ENCODE assay signal across 10 mouse cellular contexts in genomic region chr7:141040867-141041606, GRCm38 (mm10). TPM values are rescaled to one million over a fixed set of nuclear protein-coding genes. Genes with fewer than 3 reads are reported as not detected.
A peak's percentile ranks its signal among the peaks of the same experiment; 100 is the strongest.
DNase-seq lines count a peak whose midpoint lies in the region; ATAC-seq and TF ChIP-seq lines count a peak whose summit lies in the region.
"Had no signal": no experiment of that assay in that cellular context is flagged by ENCODE, and none has a peak within 500 bp of the region (broad histone marks: within the 10 kb centered on the region; RNA-seq: fewer than 3 reads in every experiment).

No protein-coding gene starts in this region.

- H3K4me2 ChIP-seq in heart, postnatal 0 days (ENCODE audit: low read depth, low read length), result no peak overlapping the region
- no peak overlapping the region for H3K4me2 ChIP-seq in liver, embryonic 12.5 days
- no peak overlapping the region for H3K4me2 ChIP-seq in stomach, postnatal 0 days (replicated peaks; ENCODE audit: low read depth)
- H3K4me2 ChIP-seq in forebrain, embryonic 15.5 days (replicated peaks), result no peak overlapping the region

- TF ChIP-seq CTCF in lung, adult 2 months (IDR thresholded peaks at IDR 0.05; ENCODE audit: insufficient read depth, low read length), result no peak
- TF ChIP-seq CTCF in heart, postnatal 0 days (IDR thresholded peaks at IDR 0.05; ENCODE audit: low read depth), result no peak
- TF ChIP-seq CTCF in stomach, postnatal 0 days (IDR thresholded peaks at IDR 0.05; ENCODE audit: low read depth), result no peak

- TF ChIP-seq POLR2A in lung, adult 2 months (IDR thresholded peaks at IDR 0.05; ENCODE audit: borderline replicate concordance, extremely low read depth, low read depth, low read length), result no peak

- 38% methylated on average over 6 of the region's 9 CpGs for WGBS in lung, adult 2 months
- 38% methylated on average over 6 of the region's 9 CpGs for WGBS in heart, postnatal 0 days
- 49% methylated on average over 6 of the region's 9 CpGs for WGBS in liver, embryonic 12.5 days (ENCODE audit: insufficient replicate concordance)
- 18% methylated on average over 6 of the region's 9 CpGs for WGBS in stomach, postnatal 0 days
- 47% methylated on average over 7 of the region's 9 CpGs for WGBS in forebrain, embryonic 15.5 days

- H3K9me3 ChIP-seq in heart, postnatal 0 days (replicated peaks; ENCODE audit: control insufficient read depth, low read length), result no peaks in the 10 kb centered on the region
- no peaks in the 10 kb centered on the region for H3K9me3 ChIP-seq in liver, embryonic 12.5 days (replicated peaks)
- no peaks in the 10 kb centered on the region for H3K9me3 ChIP-seq in stomach, postnatal 0 days (ENCODE audit: control insufficient read depth, low read length)
- H3K9me3 ChIP-seq in forebrain, embryonic 15.5 days, result no peaks in the 10 kb centered on the region

- peak overlapping the region; percentile 80 for H3K27ac ChIP-seq in heart, postnatal 0 days (ENCODE audit: low read depth)
- peak overlapping the region; percentile 70 for H3K27ac ChIP-seq in liver, embryonic 12.5 days
- H3K27ac ChIP-seq in stomach, postnatal 0 days (replicated peaks), result peak overlapping the region; percentile 88
- H3K27ac ChIP-seq in forebrain, embryonic 15.5 days (replicated peaks), result no peak overlapping the region

- DNase-seq in lung, postnatal 10 days, result peak; percentile 44
- DNase-seq in lung, adult 2 months, result no peak
- no peak for DNase-seq in heart, postnatal 0 days (ENCODE audit: low spot score)
- DNase-seq in stomach, postnatal 0 days (ENCODE audit: low spot score), result no peak
- DNase-seq in cerebellum, adult 9-11 months, result no peak
- DNase-seq in gastrocnemius, adult 18-20 months (ENCODE audit: low spot score), result no peak

- H3K4me3 ChIP-seq in lung, adult 2 months (replicated peaks; ENCODE audit: extremely low read depth, low read depth, low read length), result no peak overlapping the region
- H3K4me3 ChIP-seq in heart, postnatal 0 days (ENCODE audit: low read depth, low read length), result no peak overlapping the region
- H3K4me3 ChIP-seq in liver, embryonic 12.5 days, result no peak overlapping the region
- no peak overlapping the region for H3K4me3 ChIP-seq in stomach, postnatal 0 days (ENCODE audit: low read depth, low read length)
- no peak overlapping the region for H3K4me3 ChIP-seq in forebrain, embryonic 15.5 days

- TF ChIP-seq EP300 in heart, postnatal 0 days (IDR thresholded peaks at IDR 0.05; ENCODE audit: low read depth), result no peak
- TF ChIP-seq EP300 in stomach, postnatal 0 days (optimal IDR thresholded peaks at IDR 0.05), result no peak

- no peaks in the 10 kb centered on the region for H3K36me3 ChIP-seq in heart, postnatal 0 days (replicated peaks; ENCODE audit: control insufficient read depth, insufficient read depth, low read length)
- no peaks in the 10 kb centered on the region for H3K36me3 ChIP-seq in liver, embryonic 12.5 days
- H3K36me3 ChIP-seq in stomach, postnatal 0 days (ENCODE audit: control insufficient read depth, insufficient read depth, low read length), result no peaks in the 10 kb centered on the region
- no peaks in the 10 kb centered on the region for H3K36me3 ChIP-seq in forebrain, embryonic 15.5 days

- no peaks in the 10 kb centered on the region for H3K27me3 ChIP-seq in heart, postnatal 0 days (ENCODE audit: control insufficient read depth, insufficient read depth, low read length)
- 0 out of 2 replicates have a peak, but pooled peaks cover 2% of the 10 kb centered on the region for H3K27me3 ChIP-seq in liver, embryonic 12.5 days (replicated peaks)
- H3K27me3 ChIP-seq in stomach, postnatal 0 days (ENCODE audit: control insufficient read depth, insufficient read depth, low read length), result no peaks in the 10 kb centered on the region
- no peaks in the 10 kb centered on the region for H3K27me3 ChIP-seq in forebrain, embryonic 15.5 days

- ATAC-seq in heart, postnatal 0 days (ENCODE audit: insufficient read depth, low read depth), result no peak; the same call in 1 of the 2 replicates
- ATAC-seq in liver, embryonic 12.5 days, result no peak
- no peak for ATAC-seq in stomach, postnatal 0 days (ENCODE audit: low FRiP score, low TSS enrichment)
- ATAC-seq in forebrain, embryonic 15.5 days (replicated peaks), result no peak

- H3K4me1 ChIP-seq in lung, adult 2 months (ENCODE audit: control insufficient read depth, insufficient read depth, low read length), result peaks cover 7% of the 10 kb centered on the region
- 0 out of 2 replicates have a peak, but pooled peaks cover 6% of the 10 kb centered on the region for H3K4me1 ChIP-seq in heart, postnatal 0 days (ENCODE audit: control insufficient read depth, insufficient read depth)
- peaks cover 64% of the 10 kb centered on the region for H3K4me1 ChIP-seq in liver, embryonic 12.5 days
- H3K4me1 ChIP-seq in stomach, postnatal 0 days (replicated peaks; ENCODE audit: control insufficient read depth, insufficient read depth), result peaks cover 2% of the 10 kb centered on the region; the same call in 1 of the 2 replicates
- 0 out of 2 replicates have a peak, but pooled peaks cover 5% of the 10 kb centered on the region for H3K4me1 ChIP-seq in forebrain, embryonic 15.5 days

- peak overlapping the region; percentile 25; the same call in 1 of the 2 replicates for H3K9ac ChIP-seq in heart, postnatal 0 days (replicated peaks; ENCODE audit: low read depth, low read length)
- H3K9ac ChIP-seq in liver, embryonic 12.5 days, result no peak overlapping the region
- no peak overlapping the region; the same call in 1 of the 2 replicates for H3K9ac ChIP-seq in stomach, postnatal 0 days (ENCODE audit: low read length)
- H3K9ac ChIP-seq in forebrain, embryonic 15.5 days (replicated peaks), result no peak overlapping the region

RNA-seq across cellular contexts. Expression of gene Gm17387, which starts 12.1 kb away (rescaled TPM):
- polyA plus RNA-seq in lung, adult 2 months (2012; rRNA removed), result not detected in 2 replicates
- not detected in 2 replicates for total RNA-seq in heart, postnatal 0 days (2014; rRNA removed; ENCODE audit: low replicate concordance)
- polyA plus RNA-seq in heart, postnatal 0 days (2015; fragmentation: Nextera tagmentation; extraction: Ambion mirVana), result not detected in 2 replicates
- not detected in 2 replicates for polyA plus RNA-seq in liver, embryonic 12.5 days (2016; fragmentation: Nextera tagmentation; extraction: Ambion mirVana)
- not detected in 2 replicates for polyA plus RNA-seq in stomach, postnatal 0 days (2015; fragmentation: Nextera tagmentation; extraction: Ambion mirVana)
- not detected in 2 replicates for polyA plus RNA-seq in forebrain, embryonic 15.5 days (2015; fragmentation: Nextera tagmentation; extraction: Ambion mirVana)
- total RNA-seq in gastrocnemius, adult 18-20 months (2021), result not detected
- total RNA-seq: heart, adult 18-20 months; neutrophil, adult 5-6 weeks had no signal

RNA-seq across cellular contexts. Expression of gene B4galnt4, which starts 19.9 kb away (rescaled TPM):
- 0.33 and 0.36 TPM in 2 replicates for polyA plus RNA-seq in lung, adult 2 months (2012; rRNA removed)
- total RNA-seq in heart, postnatal 0 days (2014; rRNA removed; ENCODE audit: low replicate concordance), result 0.43 TPM in 1 of 2 replicates, not detected in the other
- polyA plus RNA-seq in heart, postnatal 0 days (2015; fragmentation: Nextera tagmentation; extraction: Ambion mirVana), result 0.10 TPM in 1 of 2 replicates, not detected in the other
- polyA plus RNA-seq in liver, embryonic 12.5 days (2016; fragmentation: Nextera tagmentation; extraction: Ambion mirVana), result 1.9 and 2.3 TPM in 2 replicates
- polyA plus RNA-seq in stomach, postnatal 0 days (2015; fragmentation: Nextera tagmentation; extraction: Ambion mirVana), result 1.2 and 1.5 TPM in 2 replicates
- 47.3 and 50.0 TPM in 2 replicates for polyA plus RNA-seq in forebrain, embryonic 15.5 days (2015; fragmentation: Nextera tagmentation; extraction: Ambion mirVana)
- total RNA-seq in gastrocnemius, adult 18-20 months (2021), result not detected
- total RNA-seq: heart, adult 18-20 months; neutrophil, adult 5-6 weeks had no signal

RNA-seq across cellular contexts. Expression of gene Ifitm6, which starts 23.3 kb away (rescaled TPM):
- polyA plus RNA-seq in lung, adult 2 months (2012; rRNA removed), result 10.6 and 24.3 TPM in 2 replicates
- total RNA-seq in heart, postnatal 0 days (2014; rRNA removed; ENCODE audit: low replicate concordance), result not detected in 2 replicates
- polyA plus RNA-seq in heart, postnatal 0 days (2015; fragmentation: Nextera tagmentation; extraction: Ambion mirVana), result 0.30 and 0.74 TPM in 2 replicates
- polyA plus RNA-seq in liver, embryonic 12.5 days (2016; fragmentation: Nextera tagmentation; extraction: Ambion mirVana), result 1.4 and 2.7 TPM in 2 replicates
- 0.40 and 0.63 TPM in 2 replicates for polyA plus RNA-seq in stomach, postnatal 0 days (2015; fragmentation: Nextera tagmentation; extraction: Ambion mirVana)
- polyA plus RNA-seq in forebrain, embryonic 15.5 days (2015; fragmentation: Nextera tagmentation; extraction: Ambion mirVana), result not detected in 2 replicates
- not detected for total RNA-seq in gastrocnemius, adult 18-20 months (2021)
- total RNA-seq: heart, adult 18-20 months had no signal

RNA-seq across cellular contexts. Expression of gene Ifitm3, which starts 30.5 kb away (rescaled TPM):
- 560 and 814 TPM in 2 replicates for polyA plus RNA-seq in lung, adult 2 months (2012; rRNA removed)
- 148 and 324 TPM in 2 replicates for total RNA-seq in heart, postnatal 0 days (2014; rRNA removed; ENCODE audit: low replicate concordance)
- polyA plus RNA-seq in heart, postnatal 0 days (2015; fragmentation: Nextera tagmentation; extraction: Ambion mirVana), result 202 and 230 TPM in 2 replicates
- polyA plus RNA-seq in liver, embryonic 12.5 days (2016; fragmentation: Nextera tagmentation; extraction: Ambion mirVana), result 35.7 TPM in 2 replicates
- polyA plus RNA-seq in stomach, postnatal 0 days (2015; fragmentation: Nextera tagmentation; extraction: Ambion mirVana), result 350 and 450 TPM in 2 replicates
- polyA plus RNA-seq in forebrain, embryonic 15.5 days (2015; fragmentation: Nextera tagmentation; extraction: Ambion mirVana), result 21.7 and 24.9 TPM in 2 replicates
- 10 to 100 TPM; 32.8 to 49.0 TPM for total RNA-seq in gastrocnemius, adult 18-20 months (2021)

RNA-seq across cellular contexts. Expression of gene Pkp3, which starts 37.0 kb away (rescaled TPM):
- 23.8 and 47.7 TPM in 2 replicates for polyA plus RNA-seq in lung, adult 2 months (2012; rRNA removed)
- total RNA-seq in heart, postnatal 0 days (2014; rRNA removed; ENCODE audit: low replicate concordance), result 3.8 TPM in 1 of 2 replicates, not detected in the other
- polyA plus RNA-seq in heart, postnatal 0 days (2015; fragmentation: Nextera tagmentation; extraction: Ambion mirVana), result 0.19 and 0.20 TPM in 2 replicates
- 0.71 and 1.1 TPM in 2 replicates for polyA plus RNA-seq in liver, embryonic 12.5 days (2016; fragmentation: Nextera tagmentation; extraction: Ambion mirVana)
- polyA plus RNA-seq in stomach, postnatal 0 days (2015; fragmentation: Nextera tagmentation; extraction: Ambion mirVana), result 97.9 and 105 TPM in 2 replicates
- polyA plus RNA-seq in forebrain, embryonic 15.5 days (2015; fragmentation: Nextera tagmentation; extraction: Ambion mirVana), result not detected in 2 replicates
- total RNA-seq in gastrocnemius, adult 18-20 months (2021), result not detected

Comparison
In these comparisons a context has a peak if more than half of its experiments do, and no peak if none do; other contexts are left out.
1. RNA of gene B4galnt4, which starts 19.9 kb away (polyA plus RNA-seq): 47.3 to 50.0 TPM in forebrain, embryonic 15.5 days; 1.9 to 2.3 TPM in liver, embryonic 12.5 days, 1.2 to 1.5 TPM in stomach, postnatal 0 days, 0.33 to 0.36 TPM in lung, adult 2 months and 0.10 TPM in heart, postnatal 0 days; every median in the first group is over 10 times any median in the second.